Mouse (Mus musculus): ENCODE results near the gene Gm5478.
A peak's percentile ranks its signal among the peaks of the same experiment; 100 is the strongest.
"Not testable (repeated sequence)": the region's sequence is repeated elsewhere in the genome, so short reads cannot be mapped to it uniquely, and the experiment has no call there.

Gm5478 gene

GRCm38 (mm10) chr15:101647280-101647679 is at the start of gene Gm5478:
Gene Gm5478, minus strand, starts transcription at chr15:101647380.
- no peak for DNase-seq (ENCODE audit: inconsistent ontology term)

GRCm38 (mm10) chr15:101694207-101694606 is 47.0 kb upstream of the Gm5478 start, which contains the start of gene Krt6a:
Gene Krt6a, minus strand, starts transcription at chr15:101694307.
- no peak for DNase-seq (ENCODE audit: inconsistent ontology term)

- not testable (repeated sequence) for DNase-seq (ENCODE audit: inconsistent ontology term)
Observed at GRCm38 (mm10) chr15:101690460-101690859, 43.3 kb upstream of the Gm5478 start.

DNA sequence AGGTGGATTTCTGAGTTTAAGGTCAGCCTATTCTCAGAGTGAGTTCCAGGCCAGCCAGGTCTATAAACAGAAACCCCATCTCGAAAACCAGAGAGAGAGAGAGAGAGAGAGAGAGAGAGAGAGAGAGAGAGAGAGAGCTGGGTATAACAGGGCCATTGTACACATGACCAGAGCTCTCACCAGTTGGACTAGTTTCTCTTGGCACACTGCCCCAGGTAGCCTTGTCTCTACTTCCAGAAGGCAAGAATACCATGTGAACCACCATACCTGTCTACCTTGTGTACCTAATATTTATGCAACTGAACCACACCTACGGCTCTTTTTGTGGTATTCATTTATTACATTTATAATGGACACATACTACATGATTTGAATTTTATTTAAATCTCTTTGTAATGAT is 41.0 kb upstream of the Gm5478 start:
- DNase-seq (ENCODE audit: inconsistent ontology term), result no peak

DNA sequence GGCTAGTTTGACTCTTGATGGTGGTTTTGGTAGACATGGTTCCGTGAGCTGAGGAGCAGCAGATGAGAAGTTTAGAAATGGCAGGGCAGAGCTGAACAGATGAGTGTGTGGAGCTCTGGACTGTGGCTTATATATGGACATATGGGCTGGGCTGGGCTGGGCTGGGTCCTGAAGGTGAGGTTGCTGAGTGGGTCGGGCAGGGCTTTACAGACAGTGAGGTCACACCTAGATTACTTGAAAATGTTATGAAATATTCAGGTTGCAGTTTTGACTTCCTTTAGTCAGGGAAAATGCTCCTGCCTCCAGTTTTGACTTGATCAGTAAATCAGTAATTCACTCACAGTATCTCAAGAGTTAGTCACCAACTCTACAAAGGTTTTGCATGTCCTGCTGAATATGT is 33.0 kb upstream of the Gm5478 start, which contains the start of gene Krt6b:
TSS of gene Krt6b (minus strand) at position 101 of the 400 bp plus-strand sequence.
- DNase-seq (ENCODE audit: inconsistent ontology term), result no peak

- DNase-seq (ENCODE audit: inconsistent ontology term), result no peak
Observed at GRCm38 (mm10) chr15:101675978-101676377, 28.8 kb upstream of the Gm5478 start.

- DNase-seq (ENCODE audit: inconsistent ontology term), result no peak
Observed at GRCm38 (mm10) chr15:101652736-101653265, 5.6 kb upstream of the Gm5478 start.

- DNase-seq (ENCODE audit: inconsistent ontology term), result no peak
Observed at GRCm38 (mm10) chr15:101627884-101628283, 19.3 kb downstream of the Gm5478 start, which contains the start of gene Gm5414. Gene Gm5414, minus strand, starts transcription at chr15:101628188.

GRCm38 (mm10) chr15:101599123-101599522 is 48.1 kb downstream of the Gm5478 start:
- DNase-seq (ENCODE audit: inconsistent ontology term), result peak; percentile 82
